Mouse (Mus musculus): ENCODE measurements around the gene Nlrc4. TPM values are rescaled to one million over a fixed set of nuclear protein-coding genes. Genes with fewer than 3 reads are reported as not detected.

Nlrc4 gene
- total RNA-seq, 2 experiments from 2014 or later = 0.09 to 0.23 TPM

DNA sequence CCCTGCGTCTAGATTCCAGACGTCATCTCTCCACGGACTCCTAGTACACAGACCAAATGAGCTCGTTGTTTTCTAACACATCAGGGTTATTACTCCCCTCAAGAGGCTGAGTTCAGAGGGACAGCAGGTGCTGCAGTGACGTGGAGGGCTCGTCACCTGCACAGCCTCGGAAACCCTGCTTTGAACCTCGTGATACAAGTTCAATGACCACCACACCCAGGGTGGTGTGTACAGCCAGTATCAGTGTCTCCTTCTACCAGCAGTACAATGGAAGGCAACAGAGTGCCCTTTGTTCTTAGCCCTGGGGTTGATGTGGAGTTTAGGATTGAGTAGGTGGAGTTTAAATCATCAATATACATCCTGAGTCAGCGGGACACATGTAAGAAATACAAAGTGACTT is 21.2 kb downstream of the Nlrc4 start:
- DNase-seq (ENCODE audit: low spot score in 2 of 2) = no peak
- intact Hi-C loops (cut with DNase I) = no loop called here

DNA sequence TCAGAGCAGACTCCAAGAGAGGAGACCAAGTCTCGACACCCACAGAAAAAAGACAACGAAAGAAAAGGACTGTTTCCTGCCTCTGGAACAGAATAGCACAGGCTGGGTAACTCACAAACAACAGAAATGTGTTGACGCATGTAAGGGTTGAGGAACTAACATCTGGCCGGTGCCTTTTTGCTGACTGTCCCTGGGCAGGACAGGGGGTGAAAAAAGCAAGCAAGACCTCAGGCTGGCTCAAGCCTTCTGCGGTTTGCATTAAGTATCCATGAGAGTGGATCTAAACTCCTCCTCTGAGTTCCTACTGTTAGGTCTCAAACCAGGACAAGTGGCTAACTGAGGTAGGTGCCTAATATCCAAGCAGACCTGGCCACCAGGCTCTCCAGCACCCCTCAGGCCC is 26.3 kb downstream of the Nlrc4 start:
- DNase-seq (ENCODE audit: low spot score in 2 of 2) = no peak
- intact Hi-C loops (cut with DNase I) = no loop called here

DNA sequence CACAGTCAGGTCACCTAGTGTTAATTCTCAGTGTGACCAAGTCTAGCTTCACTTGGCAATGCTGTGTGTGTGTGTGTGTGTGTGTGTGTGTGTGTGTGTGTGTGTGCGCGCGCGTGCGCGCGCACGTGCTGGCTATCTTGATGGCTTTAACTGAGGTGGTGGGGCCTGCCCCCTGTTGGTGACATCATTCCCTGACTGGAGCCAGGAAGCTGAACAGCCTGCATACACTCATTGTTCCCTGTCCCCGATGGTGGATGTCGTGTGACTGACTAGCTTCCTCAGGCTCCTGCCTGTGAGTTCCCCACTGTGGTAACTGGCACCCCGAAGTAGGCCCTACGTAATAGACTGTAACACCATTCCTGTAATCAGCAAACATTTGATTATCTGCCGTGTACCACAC is 27.5 kb downstream of the Nlrc4 start:
- DNase-seq (ENCODE audit: low spot score in 2 of 2) = peak in 1 of 2 experiments; percentile 34

DNA sequence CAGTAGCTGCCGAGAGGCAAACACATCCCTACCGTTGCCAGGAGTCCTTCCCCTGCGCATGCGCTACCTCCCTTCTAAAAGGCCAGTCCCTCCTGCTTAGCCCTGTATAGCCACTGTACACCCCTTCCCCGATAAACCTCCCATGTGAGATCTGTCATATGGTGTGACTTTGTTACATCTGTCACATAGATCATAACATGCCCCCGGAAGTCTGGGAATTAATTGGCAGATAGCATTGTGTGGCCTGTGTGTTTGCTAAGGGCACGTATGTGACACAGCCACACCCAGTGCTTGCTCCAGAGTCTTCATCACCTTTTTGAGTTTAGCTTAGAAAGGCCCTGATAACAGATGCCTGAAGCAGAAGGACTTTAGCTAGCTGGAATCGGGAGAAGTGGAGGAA is 28.9 kb downstream of the Nlrc4 start:
- DNase-seq (ENCODE audit: low spot score in 2 of 2) = no peak
- intact Hi-C loops (cut with DNase I) = no loop called here

More for the DNA sequence above, 27.5 kb downstream of the Nlrc4 start:
- intact Hi-C loops (cut with DNase I) = no loop called here

DNA sequence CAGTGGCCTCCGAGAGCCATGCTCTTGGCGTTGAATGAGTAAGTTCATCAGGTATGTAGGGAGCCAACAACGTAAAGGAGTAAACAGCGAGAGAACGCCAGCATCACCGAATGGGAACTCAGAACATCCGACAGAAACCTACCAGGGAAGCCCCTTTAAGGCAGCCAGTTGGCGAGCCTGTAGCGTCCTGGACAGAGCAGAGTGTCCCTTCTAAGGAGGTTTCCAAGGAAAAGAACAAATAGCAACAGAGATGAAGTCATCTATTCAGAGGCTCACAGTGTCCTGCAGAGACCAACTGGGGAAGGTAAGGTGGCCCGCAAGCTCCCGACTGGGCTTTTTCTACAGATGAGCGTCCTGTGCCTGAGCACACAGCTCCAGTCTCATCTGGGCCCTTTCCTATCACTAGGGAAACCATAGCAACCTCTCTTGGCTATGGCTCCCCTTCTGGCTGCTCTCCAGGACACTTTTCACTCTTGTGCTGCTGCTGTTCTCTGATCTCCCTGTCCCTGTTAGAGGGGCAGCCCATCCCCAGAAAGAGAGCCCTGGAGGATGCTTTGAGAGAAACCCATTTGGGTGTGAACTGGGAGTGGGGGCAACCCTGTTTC is 34.4 kb downstream of the Nlrc4 start:
- intact Hi-C loops (cut with DNase I) = no loop called here
- DNase-seq (ENCODE audit: low spot score in 2 of 2) = peak in 1 of 2 experiments; percentile 17

DNA sequence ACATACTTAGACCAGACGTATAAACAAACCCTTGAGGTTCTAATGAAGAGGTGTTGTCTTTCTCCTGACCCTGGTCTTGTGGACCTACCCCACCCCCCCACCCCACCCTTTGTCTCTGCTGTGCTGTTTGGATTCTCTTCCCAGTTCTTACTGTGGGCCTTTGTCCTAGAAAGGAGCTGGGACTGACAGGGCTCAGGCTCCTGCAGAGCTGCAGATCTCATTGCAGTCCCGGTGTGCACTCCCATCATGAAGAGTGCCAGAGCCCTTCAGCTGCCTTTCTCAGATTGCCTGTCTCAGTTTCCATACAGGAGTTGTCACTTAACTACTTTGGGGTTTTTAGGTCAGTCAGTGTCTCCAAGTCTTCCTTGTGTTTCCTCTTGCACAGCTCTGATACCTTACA is 38.3 kb downstream of the Nlrc4 start:
- intact Hi-C loops (cut with DNase I) = no loop called here
- DNase-seq (ENCODE audit: low spot score in 2 of 2) = no peak

DNA sequence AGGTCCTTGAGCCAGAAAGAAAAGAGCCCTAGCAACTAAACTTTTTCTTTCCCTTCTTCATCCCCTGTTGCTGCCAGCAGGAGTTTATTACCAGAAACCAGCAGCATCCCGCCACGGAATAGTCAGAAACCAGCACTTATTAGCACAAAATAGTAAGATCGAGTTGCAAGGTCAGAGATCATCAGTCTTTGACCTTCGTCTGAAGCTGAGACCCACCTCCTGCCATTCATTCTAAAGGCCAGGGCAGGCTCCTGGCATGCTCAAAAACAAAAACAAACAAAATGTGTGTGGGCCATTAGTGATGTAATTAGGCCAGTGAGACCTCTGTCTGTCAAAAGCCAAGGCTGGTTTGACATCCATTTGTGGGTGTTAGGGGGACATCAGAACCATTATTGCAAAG is 40.8 kb downstream of the Nlrc4 start:
- no peak for DNase-seq (ENCODE audit: low spot score in 2 of 2)
- intact Hi-C loops (cut with DNase I) = no loop called here

DNA sequence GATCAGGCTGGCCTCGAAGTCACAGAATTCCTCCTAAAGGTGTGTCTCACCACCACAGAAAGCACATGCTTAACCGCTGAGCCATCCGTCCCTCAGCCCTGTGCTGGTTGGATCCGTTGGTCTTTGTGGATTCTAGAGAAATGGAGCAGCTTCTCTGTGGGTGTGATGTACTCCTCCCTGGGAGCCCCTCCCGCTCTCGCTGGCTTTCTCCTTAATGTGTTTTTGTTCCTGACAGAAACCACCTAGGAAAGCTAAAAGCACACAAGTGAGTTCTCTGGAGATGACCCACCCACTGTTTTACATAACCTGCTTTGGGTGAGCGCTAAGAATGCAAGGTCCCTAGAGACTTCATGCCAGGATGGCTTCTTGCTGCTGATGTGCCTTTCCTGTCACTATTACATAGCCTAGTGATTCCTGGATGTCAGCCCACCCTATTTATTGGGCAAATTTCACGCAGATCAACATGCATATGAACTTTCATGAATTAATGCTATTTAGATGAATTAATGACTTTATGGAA is 42.0 kb downstream of the Nlrc4 start:
- peak in 1 of 2 experiments; percentile 28 for DNase-seq (ENCODE audit: low spot score in 2 of 2)
- intact Hi-C loops (cut with DNase I) = no loop called here

DNA sequence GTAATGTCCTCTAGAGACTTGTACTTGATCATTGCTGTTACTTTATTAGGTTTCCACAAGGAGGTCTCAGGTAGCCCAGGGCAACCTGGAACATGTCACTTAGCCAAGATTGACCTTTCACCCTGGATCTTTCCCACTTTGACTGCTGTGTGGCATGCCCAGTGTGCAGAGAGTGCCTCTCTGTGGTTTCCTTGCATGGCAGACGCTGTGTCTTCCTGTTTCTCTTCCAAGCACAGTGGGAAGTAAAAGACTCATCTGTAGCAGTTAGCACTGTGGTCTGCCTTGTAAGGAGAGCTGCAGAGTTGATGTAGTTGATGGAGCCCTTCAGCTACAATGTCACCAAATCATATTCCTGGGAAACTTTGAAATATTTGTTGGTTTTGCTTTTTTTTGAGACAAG is 44.3 kb downstream of the Nlrc4 start:
- intact Hi-C loops (cut with DNase I) = no loop called here
- DNase-seq (ENCODE audit: low spot score in 2 of 2) = no peak

DNA sequence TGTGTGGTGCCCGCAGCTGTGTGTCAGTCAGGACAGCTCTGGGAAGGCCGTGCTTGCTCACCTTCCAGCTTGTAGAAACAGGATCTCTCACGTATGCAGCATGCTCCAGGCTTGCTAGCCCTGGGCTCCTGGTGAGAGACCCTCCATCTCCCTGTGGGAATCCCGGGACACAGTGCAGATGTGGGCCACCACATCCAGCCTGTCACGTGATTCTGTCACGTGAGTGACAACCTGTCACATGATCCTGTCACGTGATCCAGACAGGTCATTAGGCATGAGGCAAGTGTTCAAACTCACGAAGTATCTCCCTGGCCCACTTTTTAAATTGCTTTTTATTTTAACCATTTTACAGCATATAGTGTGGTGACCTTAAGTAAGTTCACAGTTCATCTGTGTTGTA is 45.6 kb downstream of the Nlrc4 start:
- intact Hi-C loops (cut with DNase I) = no loop called here
- no peak for DNase-seq (ENCODE audit: low spot score in 2 of 2)

DNA sequence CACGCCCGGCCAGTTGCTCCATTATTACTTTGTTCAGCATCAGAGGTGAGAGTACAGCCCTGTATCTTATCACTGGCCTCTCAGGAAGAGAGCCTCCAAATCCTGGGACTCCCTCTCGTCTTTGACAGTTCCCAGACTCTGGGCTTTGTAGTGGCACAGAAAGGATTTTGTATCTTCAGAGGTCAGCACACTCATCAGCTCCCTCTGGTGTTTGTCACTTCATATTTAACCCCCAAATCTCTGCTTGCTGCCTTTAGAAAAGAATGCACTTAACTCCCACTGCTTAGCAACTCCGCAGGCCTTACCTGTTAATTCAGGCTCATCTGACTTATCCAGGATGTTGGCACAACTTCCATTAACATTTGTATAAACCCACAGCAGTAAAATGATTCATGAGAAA is 49.2 kb downstream of the Nlrc4 start:
- no peak for DNase-seq (ENCODE audit: low spot score in 2 of 2)
- intact Hi-C loops (cut with DNase I) = no loop called here

DNA sequence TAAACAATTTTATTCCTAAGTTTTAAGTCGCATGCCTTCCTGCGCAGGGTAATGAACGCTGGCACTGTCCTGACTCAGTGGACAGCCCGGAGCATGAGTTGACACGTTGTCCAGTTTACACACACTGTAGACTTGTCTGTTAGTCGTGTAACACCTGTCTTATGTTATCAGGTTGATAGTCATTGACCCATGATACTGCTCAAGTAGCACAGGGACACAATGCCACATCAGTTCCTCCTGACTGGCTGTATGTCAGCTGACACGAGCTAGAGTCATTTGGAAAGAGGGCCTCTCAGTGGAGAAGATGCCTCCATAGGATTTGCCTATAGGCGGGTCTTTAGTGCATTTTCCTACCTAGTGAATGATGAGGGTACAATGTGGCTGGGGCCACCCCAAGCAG is 52.5 kb downstream of the Nlrc4 start:
- intact Hi-C loops (cut with DNase I) = no loop called here
- no peak for DNase-seq (ENCODE audit: low spot score in 2 of 2)

DNA sequence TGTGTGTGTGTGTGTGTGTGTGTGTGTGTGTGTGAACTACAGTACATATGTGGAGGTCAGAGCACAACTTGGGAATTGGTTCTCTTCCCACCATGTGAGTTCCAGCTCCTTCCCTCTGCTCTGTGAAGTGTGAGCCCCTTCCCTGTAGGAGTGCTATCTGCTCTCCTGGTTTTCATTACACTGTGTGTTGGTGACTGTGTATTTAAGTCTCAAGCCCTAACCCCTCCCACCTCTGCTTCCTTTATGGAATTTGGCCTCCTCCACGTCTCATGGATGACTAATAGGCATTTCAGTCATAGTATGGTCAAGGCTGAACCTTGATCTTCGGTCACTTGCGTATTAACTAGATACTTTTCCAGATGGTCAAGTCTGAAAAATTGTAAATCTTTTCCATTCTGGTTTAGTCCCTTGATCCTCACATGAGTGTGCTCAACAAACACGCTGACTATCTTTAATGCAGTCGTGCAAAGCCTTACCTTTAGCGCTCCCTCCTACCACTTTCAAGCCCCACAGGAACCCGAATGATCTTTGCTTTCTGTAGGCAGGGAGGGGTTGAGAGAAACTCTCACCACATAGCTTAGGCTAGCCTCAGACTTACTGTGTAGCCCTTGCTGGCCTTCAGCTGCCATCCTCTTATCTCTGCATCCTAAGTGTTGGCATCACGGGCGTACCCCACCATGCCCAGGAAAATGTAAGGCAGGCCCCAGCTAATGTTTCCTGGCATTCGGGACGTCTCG is 56.3 kb downstream of the Nlrc4 start:
- intact Hi-C loops (cut with DNase I) = no loop called here
- no peak for DNase-seq (ENCODE audit: low spot score in 2 of 2)

DNA sequence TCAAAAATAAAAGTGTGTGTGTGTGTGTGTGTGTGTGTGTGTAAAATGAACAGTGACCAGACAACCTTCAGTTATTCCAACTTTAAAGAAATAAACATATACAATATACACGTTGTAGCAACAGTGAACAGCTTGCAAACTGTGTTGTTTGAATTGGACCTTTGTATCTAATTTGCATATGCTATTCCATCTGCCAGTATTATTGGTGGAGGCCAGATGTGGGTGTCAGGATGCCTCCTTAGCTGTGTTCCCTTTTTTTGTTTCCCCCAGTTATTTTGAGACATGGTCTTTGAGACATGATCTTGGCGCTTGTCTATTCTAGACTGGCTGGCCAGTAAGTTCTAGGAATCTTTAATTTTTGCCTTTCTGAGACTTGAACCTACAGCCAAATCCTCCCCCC is 61.8 kb downstream of the Nlrc4 start:
- intact Hi-C loops (cut with DNase I) = no loop called here
- DNase-seq (ENCODE audit: low spot score in 2 of 2) = no peak

DNA sequence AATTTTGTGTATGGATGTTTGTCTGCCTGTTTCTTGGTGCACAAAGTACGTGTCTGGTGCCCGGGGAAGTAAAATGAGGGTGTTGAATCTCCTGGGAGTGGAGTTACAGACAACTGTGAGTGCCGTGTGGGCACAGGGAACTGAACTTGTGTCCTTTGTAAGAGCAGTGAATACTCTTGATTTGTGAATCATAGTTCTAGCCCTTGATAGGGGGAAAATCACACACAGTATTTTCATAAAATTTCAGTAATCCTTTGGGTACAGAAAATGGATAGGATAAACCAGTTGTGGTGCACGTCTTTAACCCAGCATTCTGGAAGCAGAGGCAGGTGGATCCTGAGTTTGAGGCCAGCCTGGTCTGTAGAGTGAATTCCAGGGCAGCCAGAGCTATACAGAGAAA is 62.2 kb downstream of the Nlrc4 start:
- no peak for DNase-seq (ENCODE audit: low spot score in 2 of 2)
- intact Hi-C loops (cut with DNase I) = no loop called here

DNA sequence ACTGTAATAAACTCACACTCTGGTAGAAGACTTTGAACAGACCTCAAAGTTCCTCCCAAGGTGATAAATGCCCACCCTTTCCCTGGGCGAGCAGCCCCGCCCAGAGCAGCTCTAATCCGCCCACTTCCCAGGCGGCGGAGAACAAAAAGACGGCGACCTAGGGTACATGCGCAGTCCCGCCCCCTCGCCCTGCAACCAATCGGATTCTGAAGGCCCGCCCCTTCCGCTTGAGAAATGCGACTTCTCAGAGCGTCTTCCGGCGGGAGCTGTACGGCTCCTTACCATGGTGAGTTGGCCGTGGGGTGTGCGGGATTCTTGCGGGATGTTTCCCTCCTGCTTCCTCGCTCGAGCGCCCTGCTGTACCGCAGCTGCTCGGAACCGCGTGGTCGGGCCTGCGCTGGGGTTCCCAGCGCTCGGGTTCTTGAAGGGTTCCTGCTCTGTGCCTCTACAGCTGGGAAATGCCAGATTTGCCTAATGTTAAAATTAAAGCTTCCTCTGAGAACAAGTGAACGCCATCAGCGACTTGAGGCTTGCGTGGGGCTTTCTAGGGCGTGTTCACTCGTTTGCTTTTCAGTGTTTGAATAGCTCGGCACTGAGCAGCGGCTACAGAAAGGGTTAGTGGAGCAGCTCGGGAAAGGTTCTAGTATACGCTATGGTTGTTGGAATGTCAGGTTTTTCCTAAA is 63.4 kb downstream of the Nlrc4 start, which contains the start of gene Slc30a6:
Slc30a6 (plus strand) TSS at position 226 of the 683 bp plus-strand sequence.
- intact Hi-C loops (cut with DNase I) = no loop called here
- peak; percentile 97 to 98 for DNase-seq (ENCODE audit: low spot score in 2 of 2)

DNA sequence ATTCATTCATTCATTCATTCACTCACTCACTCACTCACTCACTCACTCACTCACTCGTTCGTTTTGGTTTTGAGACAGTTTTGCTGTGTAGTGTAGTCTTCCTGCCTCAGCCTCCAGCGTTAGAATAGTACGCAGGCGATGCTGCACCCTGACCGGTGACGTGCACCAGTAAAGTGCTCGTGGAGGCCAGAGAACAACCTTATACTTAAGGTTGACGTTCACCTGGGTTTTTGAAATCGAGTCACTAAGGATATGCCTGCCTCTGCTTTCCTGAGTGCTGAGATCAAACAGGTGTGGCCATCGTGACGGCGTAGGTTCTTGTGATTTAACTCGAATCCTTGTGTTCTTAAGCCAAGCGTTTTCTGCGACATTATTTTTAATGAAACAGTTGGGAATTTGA is 64.1 kb downstream of the Nlrc4 start:
- intact Hi-C loops (cut with DNase I) = no loop called here
- DNase-seq (ENCODE audit: low spot score in 2 of 2) = no peak

DNA sequence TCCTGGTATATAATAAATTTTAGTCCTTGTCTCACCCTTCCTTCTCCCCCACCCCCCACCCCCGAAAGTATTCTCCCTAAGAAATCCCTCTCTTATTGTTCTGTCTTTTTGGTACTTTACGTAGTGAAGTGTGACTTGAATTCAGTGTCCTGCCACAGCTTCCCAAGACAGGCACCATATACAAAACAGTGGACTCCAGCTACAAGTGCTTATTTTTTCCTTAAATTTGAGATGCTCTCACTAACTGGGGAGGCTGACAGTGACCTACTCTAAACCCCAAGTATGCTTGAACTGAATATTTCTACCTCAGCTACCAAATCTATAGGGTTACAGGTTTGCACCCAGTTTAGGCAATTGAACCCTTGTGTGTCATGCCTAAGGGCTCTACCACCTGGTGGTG is 64.6 kb downstream of the Nlrc4 start:
- DNase-seq (ENCODE audit: low spot score in 2 of 2) = no peak
- intact Hi-C loops (cut with DNase I) = no loop called here

DNA sequence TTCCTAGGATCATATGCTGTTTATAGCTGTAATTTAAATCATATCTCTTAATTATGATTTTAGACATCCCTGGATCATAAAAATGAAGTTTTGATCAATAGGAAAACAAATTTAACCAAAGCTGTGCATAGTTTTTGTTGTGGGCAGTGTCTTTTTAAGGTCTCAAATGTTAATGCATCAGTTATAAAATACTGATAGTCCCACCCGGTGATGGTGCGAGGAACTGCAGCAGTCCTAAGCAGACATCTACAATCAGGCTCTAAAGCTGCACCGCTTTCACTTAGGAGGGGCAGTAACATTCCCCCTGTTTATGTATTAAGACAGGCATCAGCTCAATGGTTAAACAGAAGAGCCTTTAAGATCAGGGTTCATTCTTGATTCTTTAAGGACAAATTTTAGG is 69.1 kb downstream of the Nlrc4 start:
- intact Hi-C loops (cut with DNase I) = no loop called here
- no peak for DNase-seq (ENCODE audit: low spot score in 2 of 2)

DNA sequence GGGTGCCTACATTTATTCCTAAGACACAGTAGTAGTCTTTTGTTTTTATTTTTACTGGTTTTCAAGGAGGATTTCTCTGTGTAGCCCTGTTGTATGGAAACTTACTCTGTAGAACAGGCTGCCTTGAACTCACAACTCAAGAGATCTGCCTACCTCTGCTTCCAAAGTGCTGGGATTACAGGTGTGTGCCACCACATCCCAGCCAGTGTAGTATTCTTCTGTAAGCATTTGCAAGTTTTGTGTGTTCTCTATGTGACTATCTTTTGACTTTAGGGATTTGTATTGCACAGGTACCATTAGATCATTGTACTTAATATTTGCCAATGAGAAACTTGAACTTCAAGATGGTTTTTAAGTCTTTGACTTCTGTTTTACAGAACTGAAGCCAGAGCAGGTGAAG is 72.3 kb downstream of the Nlrc4 start:
- no peak for DNase-seq (ENCODE audit: low spot score in 2 of 2)
- intact Hi-C loops (cut with DNase I) = no loop called here

DNA sequence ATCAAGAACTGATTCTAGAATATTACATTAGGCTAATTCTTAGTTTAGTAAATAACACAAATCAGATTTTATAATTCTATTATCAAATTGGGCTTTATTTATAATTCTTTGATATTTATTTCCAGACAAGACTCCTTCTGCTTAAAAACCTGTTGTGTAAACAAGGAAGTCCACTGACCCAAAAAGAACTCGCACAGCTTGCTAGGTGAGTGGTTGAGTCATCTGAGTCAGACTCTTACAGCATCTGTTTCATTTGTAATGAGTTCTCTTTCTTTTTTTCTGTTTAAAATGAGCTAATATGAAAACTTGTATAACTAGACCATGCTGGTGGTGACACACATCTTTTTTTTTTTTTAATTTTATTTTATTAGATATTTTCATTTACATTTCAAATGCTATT is 82.0 kb downstream of the Nlrc4 start:
- intact Hi-C loops (cut with DNase I) = no loop called here

More for the DNA sequence above, 82.0 kb downstream of the Nlrc4 start:
- DNase-seq (ENCODE audit: low spot score in 2 of 2) = no peak
